Mouse (Mus musculus) cerebellum, adult 18-20 months (tissue): Measurements from ENCODE around the gene Tdrd9.
"Not testable (repeated sequence)": the region's sequence is repeated elsewhere in the genome, so short reads cannot be mapped to it uniquely, and the experiment has no call there.

Source experiments
- DNase-seq, 2 experiments: peaks; one replicate each; pipeline ENCODE4 v3.0.0; 2021

Tdrd9 gene

GRCm38 (mm10) chr12:111971231-111971686 lies at the start of gene Tdrd9:
Tdrd9 (plus strand) TSS chr12:111971559.
- DNase-seq: no peak

- no peak for DNase-seq
These were observed 48.2 kb upstream of the Tdrd9 start for GRCm38 (mm10) chr12:111923117-111923516.

GRCm38 (mm10) chr12:111927338-111927737 lies 44.0 kb upstream of the Tdrd9 start:
- no peak for DNase-seq

- DNase-seq: no peak
These were observed 42.9 kb upstream of the Tdrd9 start for GRCm38 (mm10) chr12:111928411-111928966.

GRCm38 (mm10) chr12:111931411-111932025 lies 39.8 kb upstream of the Tdrd9 start:
- DNase-seq: no peak

GRCm38 (mm10) chr12:111932513-111932912 lies 38.8 kb upstream of the Tdrd9 start:
- DNase-seq: no peak

- no peak for DNase-seq
These were observed 38.2 kb upstream of the Tdrd9 start for GRCm38 (mm10) chr12:111933032-111933704.

- DNase-seq: peak in 1 of 2 experiments; percentile 37
These were observed 37.4 kb upstream of the Tdrd9 start for GRCm38 (mm10) chr12:111933971-111934370.

GRCm38 (mm10) chr12:111936706-111937550 lies 34.4 kb upstream of the Tdrd9 start:
- DNase-seq: no peak

GRCm38 (mm10) chr12:111938623-111939177 lies 32.7 kb upstream of the Tdrd9 start:
- DNase-seq: no peak

GRCm38 (mm10) chr12:111943421-111944064 lies 27.8 kb upstream of the Tdrd9 start:
- DNase-seq: no peak

- not testable (repeated sequence) for DNase-seq
These were observed 27.0 kb upstream of the Tdrd9 start for GRCm38 (mm10) chr12:111944065-111944987.

- DNase-seq: no peak
These were observed 26.2 kb upstream of the Tdrd9 start for GRCm38 (mm10) chr12:111945115-111945514.

- DNase-seq: not testable (repeated sequence)
These were observed 25.3 kb upstream of the Tdrd9 start for GRCm38 (mm10) chr12:111945765-111946655.

GRCm38 (mm10) chr12:111946716-111947115 lies 24.6 kb upstream of the Tdrd9 start:
- peak; percentile 66 to 79 for DNase-seq

- no peak for DNase-seq
These were observed 20.9 kb upstream of the Tdrd9 start for GRCm38 (mm10) chr12:111950486-111950885.

- no peak for DNase-seq
These were observed 19.7 kb upstream of the Tdrd9 start for GRCm38 (mm10) chr12:111951701-111952100.

GRCm38 (mm10) chr12:111956173-111956572 lies 15.2 kb upstream of the Tdrd9 start:
- no peak for DNase-seq

- peak; percentile 84 to 85 for DNase-seq
These were observed 13.1 kb upstream of the Tdrd9 start for GRCm38 (mm10) chr12:111958101-111958865.
